Mouse (Mus musculus): ENCODE measurements around the gene Jhy.

GRCm38 (mm10) chr9:40892456-40892855 lies 71.5 kb downstream of the Jhy start:
- TF ChIP-seq MAFK (IDR thresholded peaks at IDR 0.05; ENCODE audit: insufficient read depth, low read depth, low read length) (no peak), HCFC1 (IDR thresholded peaks at IDR 0.05; ENCODE audit: borderline replicate concordance, insufficient read depth, low read length) (no peak), ZNF384 (IDR thresholded peaks at IDR 0.05; ENCODE audit: low read depth, low read length) (no peak)
